Mouse (Mus musculus) erythroblast, embryonic 14.5 days (primary cell): Measurements from ENCODE around the gene Sipa1l3. TPM values are rescaled to one million over a fixed set of nuclear protein-coding genes. Genes with fewer than 3 reads are reported as not detected.

ENCODE experiments used
- H3K27me3 ChIP-seq: 2 replicates; pipeline ENCODE4 v1.6.1; 2012; ENCODE audit warnings: inconsistent platforms; ENCODE audit not compliant: control insufficient read depth
- H3K36me3 ChIP-seq: 2 replicates; pipeline ENCODE4 v1.6.1; 2012; ENCODE audit warnings: mild to moderate bottlenecking, inconsistent platforms; ENCODE audit not compliant: control insufficient read depth
- H3K4me1 ChIP-seq: 2 replicates; pipeline ENCODE4 v1.6.1; 2012; ENCODE audit warnings: inconsistent platforms; ENCODE audit not compliant: control insufficient read depth
- H3K4me3 ChIP-seq: replicated peaks from 2 replicates; pipeline ENCODE3; 2012; ENCODE audit warnings: moderate library complexity, mild to moderate bottlenecking, inconsistent platforms
- H3K9me3 ChIP-seq: 2 replicates; pipeline ENCODE4 v1.6.1; 2012; ENCODE audit warnings: low read length, inconsistent platforms, mixed read lengths; ENCODE audit not compliant: control insufficient read depth
- GATA1 ChIP-seq: IDR thresholded peaks from 2 replicates; pipeline ENCODE4 v1.6.1; 2012; ENCODE audit warnings: low read length, inconsistent platforms, mixed read lengths
- TAL1 ChIP-seq: IDR thresholded peaks from 3 replicates; pipeline ENCODE4 v1.6.1; 2012; ENCODE audit warnings: low read length, inconsistent platforms, mixed read lengths
- polyA plus RNA-seq: library from polyadenylated mRNA; stranded (reverse); fragments of >175 nt; gene quantifications from 2 replicates; pipeline ENCODE4 v1.2.3, GENCODE M21; 2012

Gene Sipa1l3
- polyA plus RNA-seq, 1 experiment, result 2.0 TPM

- Histone ChIP-seq H3K9me3 (no peaks in the 10 kb centered on the region), H3K27me3 (no peaks in the 10 kb centered on the region), H3K36me3 (peaks cover 49% of the 10 kb centered on the region), H3K4me3 (no peak overlapping the region), H3K4me1 (peaks cover 81% of the 10 kb centered on the region)
- no peak for TF ChIP-seq TAL1
- no peak for TF ChIP-seq GATA1
Observed at GRCm38 (mm10) chr7:29335841-29336671, 182.4 kb downstream of the Sipa1l3 start.

GRCm38 (mm10) chr7:29335276-29335675 is 183.2 kb downstream of the Sipa1l3 start:
- no peak overlapping the region for H3K4me3 ChIP-seq
- H3K27me3 ChIP-seq, result no peaks in the 10 kb centered on the region
- TF ChIP-seq TAL1 (no peak), GATA1 (no peak)
- H3K4me1 ChIP-seq, result peaks cover 73% of the 10 kb centered on the region
- H3K36me3 ChIP-seq, result peaks cover 53% of the 10 kb centered on the region
- no peaks in the 10 kb centered on the region for H3K9me3 ChIP-seq

GRCm38 (mm10) chr7:29334156-29334555 is 184.3 kb downstream of the Sipa1l3 start:
- Histone ChIP-seq H3K4me1 (peaks cover 62% of the 10 kb centered on the region), H3K36me3 (peaks cover 62% of the 10 kb centered on the region), H3K27me3 (no peaks in the 10 kb centered on the region), H3K9me3 (no peaks in the 10 kb centered on the region), H3K4me3 (no peak overlapping the region)
- no peak for TF ChIP-seq TAL1
- no peak for TF ChIP-seq GATA1

GRCm38 (mm10) chr7:29328984-29329383 is 189.5 kb downstream of the Sipa1l3 start:
- Histone ChIP-seq H3K4me3 (no peak overlapping the region), H3K9me3 (no peaks in the 10 kb centered on the region), H3K36me3 (peaks cover 69% of the 10 kb centered on the region), H3K27me3 (no peaks in the 10 kb centered on the region), H3K4me1 (peaks cover 11% of the 10 kb centered on the region)
- TF ChIP-seq TAL1, result no peak

- no peaks in the 10 kb centered on the region for H3K4me1 ChIP-seq
- H3K4me3 ChIP-seq, result no peak overlapping the region
- no peaks in the 10 kb centered on the region for H3K9me3 ChIP-seq
- TF ChIP-seq GATA1, result no peak
- no peak for TF ChIP-seq TAL1
- peaks cover 67% of the 10 kb centered on the region for H3K36me3 ChIP-seq
- H3K27me3 ChIP-seq, result no peaks in the 10 kb centered on the region
Observed at GRCm38 (mm10) chr7:29327087-29327486, 191.4 kb downstream of the Sipa1l3 start.

GRCm38 (mm10) chr7:29319337-29320307 is 198.8 kb downstream of the Sipa1l3 start:
- H3K4me3 ChIP-seq, result peak overlapping the region; percentile 20
- H3K9me3 ChIP-seq, result no peaks in the 10 kb centered on the region
- no peaks in the 10 kb centered on the region; the same call in 1 of the 2 replicates for H3K27me3 ChIP-seq
- H3K36me3 ChIP-seq, result peaks cover 28% of the 10 kb centered on the region
- peaks cover 44% of the 10 kb centered on the region for H3K4me1 ChIP-seq
- TF ChIP-seq GATA1 (no peak), TAL1 (no peak)

- Histone ChIP-seq H3K4me1 (peaks cover 46% of the 10 kb centered on the region), H3K27me3 (no peaks in the 10 kb centered on the region; the same call in 1 of the 2 replicates), H3K9me3 (no peaks in the 10 kb centered on the region), H3K36me3 (peaks cover 18% of the 10 kb centered on the region), H3K4me3 (peak overlapping the region; percentile 36)
- no peak for TF ChIP-seq GATA1
- TF ChIP-seq TAL1, result no peak
Observed at GRCm38 (mm10) chr7:29318115-29318911, 200.1 kb downstream of the Sipa1l3 start.

GRCm38 (mm10) chr7:29317558-29317957 is 200.9 kb downstream of the Sipa1l3 start:
- H3K27me3 ChIP-seq, result no peaks in the 10 kb centered on the region; the same call in 1 of the 2 replicates
- no peak overlapping the region for H3K4me3 ChIP-seq
- H3K4me1 ChIP-seq, result peaks cover 52% of the 10 kb centered on the region
- peaks cover 14% of the 10 kb centered on the region for H3K36me3 ChIP-seq
- no peaks in the 10 kb centered on the region for H3K9me3 ChIP-seq
- TF ChIP-seq TAL1 (no peak), GATA1 (no peak)
